Mouse (Mus musculus) stomach, postnatal 0 days (tissue): ENCODE results near the gene Ncl. TPM values are rescaled to one million over a fixed set of nuclear protein-coding genes. Genes with fewer than 3 reads are reported as not detected.

Source experiments
- ATAC-seq: fragments of 200-750 bp; cut with Nextera tagmentation; 2 replicates; pipeline ENCODE4 v1.8.0; 2017; ENCODE audit not compliant: low FRiP score, low TSS enrichment
- DNase-seq: peaks from one replicate; pipeline ENCODE4 v3.0.0-alpha.2; 2016; ENCODE audit warnings: low spot score
- H3K27ac ChIP-seq: fragments of 300-500 bp; sonication (generic); replicated peaks from 2 replicates; pipeline ENCODE4 v1.5.1; 2014; ENCODE audit warnings: mild to moderate bottlenecking, control low read depth
- H3K27me3 ChIP-seq: fragments of 300-500 bp; sonication (generic); 2 replicates; pipeline ENCODE4 v1.6.1; 2014; ENCODE audit warnings: low read length; ENCODE audit not compliant: control insufficient read depth, insufficient read depth
- H3K36me3 ChIP-seq: fragments of 300-500 bp; sonication (generic); 2 replicates; pipeline ENCODE4 v1.6.1; 2014; ENCODE audit warnings: low read length, mixed read lengths; ENCODE audit not compliant: control insufficient read depth, insufficient read depth
- H3K4me1 ChIP-seq: fragments of 300-500 bp; sonication (generic); replicated peaks from 2 replicates; pipeline ENCODE4 v1.6.1; 2014; ENCODE audit warnings: antibody characterized with exemption; ENCODE audit not compliant: control insufficient read depth, insufficient read depth
- H3K4me2 ChIP-seq: fragments of 300-500 bp; sonication (generic); replicated peaks from 2 replicates; pipeline ENCODE4 v1.6.1; 2014; ENCODE audit warnings: low read depth, mild to moderate bottlenecking, control low read depth, moderate library complexity
- H3K4me3 ChIP-seq: fragments of 300-500 bp; sonication (generic); 2 replicates; pipeline ENCODE4 v1.5.1; 2014; ENCODE audit warnings: low read depth, low read length, control low read depth
- H3K9ac ChIP-seq: fragments of 300-500 bp; sonication (generic); 2 replicates; pipeline ENCODE4 v1.6.1; 2014; ENCODE audit warnings: mild to moderate bottlenecking, low read length, control low read depth, mixed read lengths
- H3K9me3 ChIP-seq: fragments of 300-500 bp; sonication (generic); 2 replicates; pipeline ENCODE4 v1.6.1; 2016; ENCODE audit warnings: low read length; ENCODE audit not compliant: control insufficient read depth
- CTCF ChIP-seq: IDR thresholded peaks from 2 replicates; pipeline ENCODE4 v1.5.1; 2016; ENCODE audit warnings: antibody characterized with exemption, low read depth, mild to moderate bottlenecking, moderate library complexity
- EP300 ChIP-seq: optimal IDR thresholded peaks from 2 replicates; pipeline ENCODE3; 2016; ENCODE audit warnings: antibody characterized with exemption
- WGBS: fragments of 180-500 bp; shearing (Covaris S2); extraction: QIAGEN DNeasy Blood & Tissue Kit; methylation state at CpG from one replicate; pipeline ENCODE4 v1.1.7; 2014; 5-methylcytosine and 5-hydroxymethylcytosine counted together
- polyA plus RNA-seq: library from polyadenylated mRNA; unstranded; fragments of >200 nt; fragmentation: Nextera tagmentation; extraction: Ambion mirVana; gene quantifications from 2 replicates; pipeline ENCODE4 v1.2.1, GENCODE M21; 2015

Ncl gene
- polyA plus RNA-seq, 1 experiment from 2014 or later = 198 TPM

- Histone ChIP-seq H3K4me1 (no peaks in the 10 kb centered on the region; the same call in 1 of the 2 replicates), H3K36me3 (no peaks in the 10 kb centered on the region), H3K27ac (no peak overlapping the region), H3K9me3 (no peaks in the 10 kb centered on the region), H3K9ac (no peak overlapping the region), H3K4me2 (no peak overlapping the region), H3K27me3 (no peaks in the 10 kb centered on the region), H3K4me3 (no peak overlapping the region)
- TF ChIP-seq CTCF (no peak), EP300 (no peak)
- WGBS = 90% methylated on average over 3 of the region's 3 CpGs
- DNase-seq (no peak), ATAC-seq (no peak)
Observed at GRCm38 (mm10) chr1:86399322-86399721, 40.1 kb upstream of the Ncl start.

GRCm38 (mm10) chr1:86398222-86398621, 39.0 kb upstream of the Ncl start:
- no peaks in the 10 kb centered on the region for H3K9me3 ChIP-seq
- DNase-seq (no peak), ATAC-seq (no peak)
- H3K9ac ChIP-seq = no peak overlapping the region
- no peaks in the 10 kb centered on the region for H3K36me3 ChIP-seq
- WGBS = 51% methylated on average over 7 of the region's 7 CpGs
- TF ChIP-seq EP300 = no peak
- TF ChIP-seq CTCF = no peak
- no peaks in the 10 kb centered on the region for H3K27me3 ChIP-seq
- H3K4me2 ChIP-seq = no peak overlapping the region
- no peaks in the 10 kb centered on the region; the same call in 1 of the 2 replicates for H3K4me1 ChIP-seq
- no peak overlapping the region for H3K4me3 ChIP-seq
- H3K27ac ChIP-seq = no peak overlapping the region

GRCm38 (mm10) chr1:86397621-86398020, 38.4 kb upstream of the Ncl start:
- Histone ChIP-seq H3K36me3 (no peaks in the 10 kb centered on the region), H3K4me1 (no peaks in the 10 kb centered on the region; the same call in 1 of the 2 replicates), H3K27me3 (no peaks in the 10 kb centered on the region), H3K4me3 (no peak overlapping the region), H3K27ac (no peak overlapping the region), H3K4me2 (no peak overlapping the region), H3K9me3 (no peaks in the 10 kb centered on the region), H3K9ac (no peak overlapping the region)
- no peak for DNase-seq
- WGBS = 52% methylated on average over 8 of the region's 8 CpGs
- TF ChIP-seq CTCF = no peak
- no peak for TF ChIP-seq EP300
- ATAC-seq = no peak

- H3K4me2 ChIP-seq = no peak overlapping the region
- no peaks in the 10 kb centered on the region for H3K9me3 ChIP-seq
- no peak overlapping the region for H3K4me3 ChIP-seq
- H3K9ac ChIP-seq = no peak overlapping the region
- no peaks in the 10 kb centered on the region for H3K36me3 ChIP-seq
- no peak overlapping the region for H3K27ac ChIP-seq
- WGBS = 80% methylated on average over 7 of the region's 7 CpGs
- H3K4me1 ChIP-seq = no peaks in the 10 kb centered on the region; the same call in 1 of the 2 replicates
- TF ChIP-seq CTCF (peak; percentile 49), EP300 (no peak)
- DNase-seq = no peak
- H3K27me3 ChIP-seq = no peaks in the 10 kb centered on the region
- no peak for ATAC-seq
Observed at GRCm38 (mm10) chr1:86395897-86396296, 36.7 kb upstream of the Ncl start.

- WGBS = 85% methylated on average over 3 of the region's 3 CpGs
- no peak for DNase-seq
- Histone ChIP-seq H3K4me1 (no peaks in the 10 kb centered on the region; the same call in 1 of the 2 replicates), H3K4me2 (no peak overlapping the region), H3K36me3 (no peaks in the 10 kb centered on the region), H3K27me3 (no peaks in the 10 kb centered on the region), H3K27ac (no peak overlapping the region), H3K9me3 (no peaks in the 10 kb centered on the region), H3K4me3 (no peak overlapping the region), H3K9ac (no peak overlapping the region)
- ATAC-seq = no peak
- TF ChIP-seq CTCF (no peak), EP300 (no peak)
Observed at GRCm38 (mm10) chr1:86394246-86394645, 35.0 kb upstream of the Ncl start.

GRCm38 (mm10) chr1:86393219-86393618, 34.0 kb upstream of the Ncl start:
- Histone ChIP-seq H3K27me3 (no peaks in the 10 kb centered on the region; the same call in 1 of the 2 replicates), H3K27ac (no peak overlapping the region), H3K9ac (no peak overlapping the region), H3K4me3 (no peak overlapping the region), H3K36me3 (no peaks in the 10 kb centered on the region), H3K4me1 (no peaks in the 10 kb centered on the region; the same call in 1 of the 2 replicates), H3K9me3 (no peaks in the 10 kb centered on the region), H3K4me2 (no peak overlapping the region)
- DNase-seq = no peak
- no peak for ATAC-seq
- TF ChIP-seq EP300 = no peak
- TF ChIP-seq CTCF = no peak
- WGBS = 54% methylated on average over 3 of the region's 3 CpGs
